Mouse (Mus musculus): ENCODE measurements at regions not wholly inside any gene's neighbourhood (a gene's known extent, or its start where the extent isn't known, plus 50 kb on each side); places are given as distances from the start of the nearest gene placed in this dataset.

- H3K27ac ChIP-seq, result no peak overlapping the region
- no peaks in the 10 kb centered on the region for H3K9me3 ChIP-seq
- H3K4me3 ChIP-seq (replicated peaks), result no peak overlapping the region
- no peaks in the 10 kb centered on the region for H3K36me3 ChIP-seq
- H3K4me1 ChIP-seq (replicated peaks), result peaks cover 9% of the 10 kb centered on the region
- H3K9ac ChIP-seq (replicated peaks), result no peak overlapping the region
- H3K4me2 ChIP-seq, result no peak overlapping the region
- no peak for ATAC-seq (ENCODE audit: insufficient number of reproducible peaks, insufficient read depth, low FRiP score, low TSS enrichment, low read depth)
- H3K27me3 ChIP-seq, result no peaks in the 10 kb centered on the region; the same call in 1 of the 2 replicates
- WGBS, result 91% methylated on average over 3 of the region's 3 CpGs
Observed at GRCm38 (mm10) chr2:61347451-61347850, 230.9 kb upstream of the Tank start.

DNA sequence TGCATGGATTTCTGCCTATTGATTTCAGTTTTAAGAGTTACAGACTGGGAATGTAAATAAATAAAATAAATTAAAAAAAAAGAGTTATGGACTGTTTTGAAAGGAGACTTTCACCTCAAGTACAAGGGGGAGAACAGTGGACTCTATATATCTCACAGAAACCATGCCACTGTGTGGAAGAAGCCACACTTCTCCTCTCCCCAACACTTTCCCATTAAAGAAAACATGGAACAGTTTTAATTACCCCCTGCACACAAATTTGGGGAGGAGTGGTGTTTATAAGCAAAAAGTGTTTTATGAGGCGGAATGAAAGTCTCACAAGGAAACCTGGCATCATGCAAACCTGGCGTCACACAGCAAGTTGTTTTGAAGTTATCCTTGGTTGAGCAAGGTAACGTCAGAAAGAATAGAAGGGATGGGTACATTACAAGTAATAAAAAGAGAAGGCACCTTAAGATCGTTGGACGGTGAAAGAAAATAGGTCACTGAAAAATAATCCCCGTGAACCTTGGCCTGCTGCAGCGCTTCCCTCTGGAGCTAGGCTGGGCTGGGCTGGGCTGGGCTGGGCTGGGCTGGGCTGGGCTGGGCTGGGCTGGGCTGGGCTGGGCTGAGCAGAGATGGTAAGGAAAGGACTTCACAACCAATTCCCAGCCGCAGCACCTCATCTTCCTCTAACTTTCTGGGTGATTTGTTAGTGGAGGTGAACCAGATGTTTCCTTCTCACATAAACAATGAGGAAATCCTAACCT, 232.2 kb upstream of the Tank start:
- Histone ChIP-seq H3K9me3 (no peaks in the 10 kb centered on the region), H3K4me2 (no peak overlapping the region), H3K27ac (no peak overlapping the region), H3K36me3 (no peaks in the 10 kb centered on the region), H3K27me3 (no peaks in the 10 kb centered on the region), H3K9ac (replicated peaks) (no peak overlapping the region), H3K4me3 (replicated peaks) (no peak overlapping the region), H3K4me1 (replicated peaks) (peaks cover 9% of the 10 kb centered on the region)
- 25% methylated on average over 8 of the region's 8 CpGs for WGBS
- ATAC-seq (ENCODE audit: insufficient number of reproducible peaks, insufficient read depth, low FRiP score, low TSS enrichment, low read depth), result no peak

DNA sequence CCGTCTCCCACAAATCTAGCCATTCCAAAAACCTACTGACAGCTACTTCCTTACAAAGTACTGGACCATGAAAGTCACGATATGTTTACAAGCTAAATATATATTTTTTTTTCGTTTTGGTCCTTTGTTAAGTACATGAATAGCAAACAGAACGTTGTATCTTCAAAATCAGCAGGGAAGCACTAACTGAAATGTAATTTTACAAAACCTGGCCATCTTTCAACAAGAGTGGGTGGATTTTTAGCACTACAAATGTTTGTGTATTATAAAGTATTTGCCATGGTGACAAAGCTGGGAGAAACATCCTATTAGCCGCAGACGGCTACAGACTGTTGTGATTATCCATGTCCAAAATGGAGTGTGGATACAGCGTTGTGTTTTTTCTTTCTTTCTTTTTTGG, 233.1 kb upstream of the Tank start:
- WGBS, result 87% methylated on average over 7 of the region's 7 CpGs
- Histone ChIP-seq H3K36me3 (no peaks in the 10 kb centered on the region), H3K4me2 (no peak overlapping the region), H3K4me3 (replicated peaks) (no peak overlapping the region), H3K27ac (no peak overlapping the region), H3K9ac (replicated peaks) (no peak overlapping the region), H3K27me3 (no peaks in the 10 kb centered on the region), H3K9me3 (no peaks in the 10 kb centered on the region), H3K4me1 (replicated peaks) (peaks cover 9% of the 10 kb centered on the region)
- no peak for ATAC-seq (ENCODE audit: insufficient number of reproducible peaks, insufficient read depth, low FRiP score, low TSS enrichment, low read depth)

DNA sequence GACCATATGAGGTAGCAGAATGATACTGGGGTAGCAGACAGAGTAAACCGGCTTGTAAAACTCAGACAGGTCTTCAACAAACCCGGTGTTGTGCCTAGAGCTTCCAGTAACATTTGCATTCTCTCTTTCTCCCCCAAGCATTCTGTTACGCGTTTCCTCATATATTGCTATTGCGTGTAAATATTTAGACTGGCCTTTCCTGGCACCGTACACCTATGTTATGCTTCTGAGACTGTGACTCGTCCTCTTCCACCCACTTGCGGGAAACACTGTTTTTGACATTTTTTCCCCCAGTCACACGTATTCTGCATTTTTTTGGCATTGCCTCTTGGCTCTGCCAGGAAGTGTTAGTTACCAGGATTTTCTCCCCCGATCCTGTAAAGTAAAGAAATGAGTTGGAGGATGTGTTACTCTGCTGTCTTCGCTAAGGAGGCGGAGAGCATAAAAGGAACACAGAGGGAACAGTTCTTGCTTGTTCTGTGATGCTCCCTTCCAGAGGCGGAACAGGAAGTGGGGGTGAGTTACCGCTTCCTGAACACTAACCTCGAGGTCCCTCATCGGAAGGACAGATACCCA, 233.7 kb upstream of the Tank start:
- no peak overlapping the region for H3K4me2 ChIP-seq
- no peaks in the 10 kb centered on the region for H3K27me3 ChIP-seq
- no peak overlapping the region for H3K4me3 ChIP-seq (replicated peaks)
- H3K9me3 ChIP-seq, result no peaks in the 10 kb centered on the region
- WGBS, result 82% methylated on average over 16 of the region's 16 CpGs
- H3K27ac ChIP-seq, result no peak overlapping the region
- no peak overlapping the region for H3K9ac ChIP-seq (replicated peaks)
- no peak for ATAC-seq (ENCODE audit: insufficient number of reproducible peaks, insufficient read depth, low FRiP score, low TSS enrichment, low read depth)
- H3K36me3 ChIP-seq, result no peaks in the 10 kb centered on the region
- peaks cover 9% of the 10 kb centered on the region for H3K4me1 ChIP-seq (replicated peaks)

DNA sequence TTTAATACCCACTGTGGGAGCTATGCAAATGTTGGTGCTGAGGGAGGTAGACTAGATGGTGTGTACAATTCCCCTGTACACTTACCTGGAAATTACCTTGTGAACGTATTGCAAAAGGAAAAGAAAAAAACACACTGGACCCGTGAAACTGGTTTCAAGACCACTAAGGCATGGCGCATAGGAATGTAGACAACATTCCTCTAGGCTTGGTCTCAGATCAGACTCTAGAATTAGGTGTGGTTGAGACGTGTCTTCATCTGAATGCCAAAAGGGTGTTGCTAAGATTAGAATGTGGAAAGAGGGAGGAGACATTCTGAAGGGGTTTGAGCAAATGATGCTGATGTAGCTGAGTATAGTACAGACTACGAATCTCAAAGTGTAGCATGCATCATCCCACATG, 237.1 kb upstream of the Tank start:
- Histone ChIP-seq H3K36me3 (no peaks in the 10 kb centered on the region), H3K4me3 (replicated peaks) (no peak overlapping the region), H3K9ac (replicated peaks) (no peak overlapping the region), H3K27me3 (no peaks in the 10 kb centered on the region), H3K4me1 (replicated peaks) (0 out of 2 replicates have a peak, but pooled peaks cover 4% of the 10 kb centered on the region), H3K9me3 (no peaks in the 10 kb centered on the region), H3K4me2 (no peak overlapping the region), H3K27ac (no peak overlapping the region)
- WGBS, result 75% methylated on average over 5 of the region's 5 CpGs
- ATAC-seq (ENCODE audit: insufficient number of reproducible peaks, insufficient read depth, low FRiP score, low TSS enrichment, low read depth), result no peak

DNA sequence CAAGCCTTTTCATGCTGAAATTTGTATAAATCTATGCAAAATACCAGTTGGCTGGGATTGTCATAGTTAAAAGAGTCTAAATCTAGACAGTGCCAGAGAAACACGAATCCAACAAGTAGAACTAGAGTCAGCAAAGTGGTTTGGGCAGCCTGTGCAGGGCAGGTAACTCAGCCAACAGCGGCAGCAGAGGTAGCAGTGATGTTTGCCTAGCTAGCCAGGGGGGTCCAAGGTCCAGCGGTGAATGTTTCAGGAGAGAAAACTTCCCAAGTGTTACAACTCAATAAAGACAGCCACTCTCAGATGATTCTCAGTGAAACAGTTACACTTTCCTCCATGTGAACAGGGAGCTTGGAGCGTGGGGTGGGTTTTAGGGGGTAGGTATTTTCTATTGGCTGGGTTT, 259.2 kb upstream of the Tank start:
- Histone ChIP-seq H3K4me2 (no peak overlapping the region), H3K27ac (no peak overlapping the region), H3K27me3 (no peaks in the 10 kb centered on the region), H3K4me1 (replicated peaks) (0 out of 2 replicates have a peak, but pooled peaks cover 3% of the 10 kb centered on the region), H3K36me3 (no peaks in the 10 kb centered on the region), H3K9ac (replicated peaks) (no peak overlapping the region), H3K9me3 (no peaks in the 10 kb centered on the region), H3K4me3 (replicated peaks) (no peak overlapping the region)
- no peak for ATAC-seq (ENCODE audit: insufficient number of reproducible peaks, insufficient read depth, low FRiP score, low TSS enrichment, low read depth)
- WGBS, result 84% methylated on average over 4 of the region's 4 CpGs

DNA sequence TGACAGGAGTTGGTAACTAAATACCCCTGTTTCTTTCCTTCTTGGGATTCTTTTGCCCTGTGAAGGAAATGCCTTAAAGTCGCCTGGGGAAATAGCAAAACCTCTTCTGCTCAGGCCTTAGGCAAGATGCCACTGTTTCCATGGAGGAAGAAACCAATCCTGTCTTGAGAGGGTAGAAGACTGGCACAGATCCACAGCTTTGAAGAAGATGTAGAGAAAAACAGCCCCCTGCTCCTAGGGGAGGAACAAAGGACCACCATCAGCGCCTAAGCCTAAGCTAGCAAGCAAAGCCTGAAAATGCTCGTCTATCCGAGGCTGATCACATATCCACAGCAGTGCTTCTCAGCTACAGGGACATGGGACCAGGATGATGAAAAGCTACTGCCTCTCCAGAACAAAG, 268.0 kb upstream of the Tank start:
- no peak overlapping the region for H3K27ac ChIP-seq
- H3K36me3 ChIP-seq, result no peaks in the 10 kb centered on the region
- no peak overlapping the region for H3K4me3 ChIP-seq (replicated peaks)
- no peaks in the 10 kb centered on the region for H3K9me3 ChIP-seq
- no peak overlapping the region for H3K4me2 ChIP-seq
- no peak overlapping the region for H3K9ac ChIP-seq (replicated peaks)
- no peak for ATAC-seq (ENCODE audit: insufficient number of reproducible peaks, insufficient read depth, low FRiP score, low TSS enrichment, low read depth)
- WGBS, result 74% methylated on average over 4 of the region's 4 CpGs
- no peaks in the 10 kb centered on the region for H3K4me1 ChIP-seq (replicated peaks)
- no peaks in the 10 kb centered on the region for H3K27me3 ChIP-seq

- Histone ChIP-seq H3K27ac (no peak overlapping the region), H3K4me1 (replicated peaks) (no peaks in the 10 kb centered on the region), H3K27me3 (no peaks in the 10 kb centered on the region), H3K4me3 (replicated peaks) (no peak overlapping the region), H3K9me3 (no peaks in the 10 kb centered on the region), H3K36me3 (no peaks in the 10 kb centered on the region), H3K4me2 (no peak overlapping the region), H3K9ac (replicated peaks) (no peak overlapping the region)
- WGBS, result 88% methylated on average over 2 of the region's 2 CpGs
- no peak for ATAC-seq (ENCODE audit: insufficient number of reproducible peaks, insufficient read depth, low FRiP score, low TSS enrichment, low read depth)
Observed at GRCm38 (mm10) chr2:61309219-61309618, 269.2 kb upstream of the Tank start.

- Histone ChIP-seq H3K9ac (replicated peaks) (no peak overlapping the region), H3K4me3 (replicated peaks) (no peak overlapping the region), H3K27me3 (no peaks in the 10 kb centered on the region), H3K4me2 (no peak overlapping the region), H3K27ac (no peak overlapping the region), H3K9me3 (no peaks in the 10 kb centered on the region), H3K4me1 (replicated peaks) (0 out of 2 replicates have a peak, but pooled peaks cover 6% of the 10 kb centered on the region), H3K36me3 (no peaks in the 10 kb centered on the region)
- 80% methylated on average over 5 of the region's 5 CpGs for WGBS
- ATAC-seq (ENCODE audit: insufficient number of reproducible peaks, insufficient read depth, low FRiP score, low TSS enrichment, low read depth), result no peak
Observed at GRCm38 (mm10) chr2:61297135-61297534, 281.2 kb upstream of the Tank start.

DNA sequence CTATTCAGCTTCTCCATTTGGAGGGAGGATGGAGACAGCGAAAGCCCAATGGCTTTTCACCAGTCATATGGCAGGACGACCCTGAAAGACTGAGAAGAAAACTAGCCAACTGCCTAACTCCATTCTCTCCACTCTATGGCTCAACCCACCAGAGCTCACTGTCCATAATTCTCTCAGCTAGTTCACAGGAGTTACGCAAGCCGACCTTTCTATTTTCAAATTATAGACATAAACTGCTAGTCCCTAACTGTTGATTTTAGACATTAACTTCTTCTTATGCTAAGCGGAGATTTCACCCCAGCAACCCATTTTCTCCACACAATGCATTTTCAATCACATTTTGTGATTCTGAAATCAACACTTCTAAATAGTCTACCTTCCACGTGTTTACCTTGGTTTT, 281.8 kb upstream of the Tank start:
- ATAC-seq (ENCODE audit: insufficient number of reproducible peaks, insufficient read depth, low FRiP score, low TSS enrichment, low read depth), result no peak
- no peaks in the 10 kb centered on the region for H3K36me3 ChIP-seq
- no peak overlapping the region for H3K27ac ChIP-seq
- no peak overlapping the region for H3K9ac ChIP-seq (replicated peaks)
- H3K27me3 ChIP-seq, result no peaks in the 10 kb centered on the region
- no peak overlapping the region for H3K4me2 ChIP-seq
- H3K9me3 ChIP-seq, result no peaks in the 10 kb centered on the region
- 0 out of 2 replicates have a peak, but pooled peaks cover 6% of the 10 kb centered on the region for H3K4me1 ChIP-seq (replicated peaks)
- 87% methylated on average over 6 of the region's 6 CpGs for WGBS
- H3K4me3 ChIP-seq (replicated peaks), result no peak overlapping the region

DNA sequence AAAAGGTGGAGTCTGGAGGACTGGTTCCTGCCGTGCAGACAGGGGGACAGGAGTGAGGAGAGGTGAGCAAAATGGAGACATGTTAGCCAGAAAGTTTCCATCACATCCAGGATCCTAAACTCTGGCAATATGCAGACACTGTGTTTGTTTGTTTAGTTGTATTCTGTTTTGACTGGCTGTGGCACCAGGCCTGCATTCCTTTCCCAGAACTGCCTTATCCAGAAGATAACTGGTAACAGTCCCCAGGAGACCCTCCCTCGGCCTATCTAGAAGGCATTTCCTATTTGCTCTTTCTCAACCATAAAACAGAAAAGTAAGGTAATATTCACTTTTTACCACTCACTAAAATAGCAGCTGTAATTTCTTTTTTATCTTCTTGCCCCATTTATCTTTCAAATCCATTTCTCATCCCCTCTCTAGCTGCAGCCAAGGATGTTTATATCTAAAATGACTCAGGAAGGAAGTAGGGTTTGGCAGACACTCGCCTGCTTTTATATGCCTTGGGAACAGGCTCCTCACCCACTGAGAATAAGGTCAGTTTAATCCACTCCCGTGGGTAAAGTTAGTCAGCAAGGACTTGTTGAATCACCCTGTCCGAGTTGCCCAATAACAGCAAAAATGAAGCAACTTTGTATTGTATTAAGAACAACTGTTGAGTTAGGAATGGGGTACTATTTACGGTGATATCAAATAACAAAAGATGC, 283.0 kb upstream of the Tank start:
- 47% methylated on average over 6 of the region's 6 CpGs for WGBS
- H3K27ac ChIP-seq, result no peak overlapping the region
- no peak overlapping the region for H3K9ac ChIP-seq (replicated peaks)
- no peaks in the 10 kb centered on the region for H3K27me3 ChIP-seq
- no peak overlapping the region for H3K4me2 ChIP-seq
- no peak for ATAC-seq (ENCODE audit: insufficient number of reproducible peaks, insufficient read depth, low FRiP score, low TSS enrichment, low read depth)
- H3K9me3 ChIP-seq, result no peaks in the 10 kb centered on the region
- 0 out of 2 replicates have a peak, but pooled peaks cover 6% of the 10 kb centered on the region for H3K4me1 ChIP-seq (replicated peaks)
- H3K4me3 ChIP-seq (replicated peaks), result no peak overlapping the region
- no peaks in the 10 kb centered on the region for H3K36me3 ChIP-seq

Data from limb, embryonic 12.5 days (tissue).